Mouse (Mus musculus): ENCODE data around the gene Urad.
A peak's percentile ranks its signal among the peaks of the same experiment; 100 is the strongest.

The Urad gene

DNA sequence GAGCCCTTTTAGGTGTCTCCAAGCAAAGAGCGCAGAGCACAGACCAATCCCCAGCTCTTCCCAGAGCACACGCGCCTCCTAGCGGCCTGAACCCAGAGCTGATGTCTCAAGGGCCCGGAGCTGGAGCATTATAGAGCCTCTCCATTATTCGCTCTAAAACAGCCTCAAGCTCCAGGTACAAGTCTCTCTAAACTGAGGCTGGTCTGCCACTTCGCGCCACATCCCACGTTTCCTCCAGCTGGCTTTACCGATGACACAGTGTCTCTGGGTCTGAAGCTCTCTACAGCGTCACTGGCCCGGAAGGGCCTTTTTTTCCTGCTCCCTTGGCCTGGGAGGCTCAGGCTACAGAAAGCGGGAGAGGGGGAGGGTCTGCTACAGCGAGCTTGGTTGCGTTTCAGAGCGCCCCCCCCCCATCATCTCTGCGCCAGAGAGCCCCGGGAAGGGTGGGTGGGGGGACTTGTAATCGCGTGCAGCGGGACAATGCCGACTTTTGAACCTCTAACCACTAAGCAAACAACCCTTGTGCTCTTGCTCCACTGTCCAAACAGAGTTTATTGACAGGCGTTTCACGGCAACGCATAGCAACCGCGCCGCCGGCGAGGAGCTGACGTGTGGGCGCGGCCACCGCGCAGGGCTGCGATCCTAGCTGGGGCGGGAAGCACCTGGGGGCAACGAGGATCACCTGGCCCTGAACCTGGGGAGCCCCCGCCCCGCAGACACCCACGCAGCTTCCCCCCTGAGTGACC lies 22.8 kb downstream of the Urad start:
- peak; percentile 40 for DNase-seq

DNA sequence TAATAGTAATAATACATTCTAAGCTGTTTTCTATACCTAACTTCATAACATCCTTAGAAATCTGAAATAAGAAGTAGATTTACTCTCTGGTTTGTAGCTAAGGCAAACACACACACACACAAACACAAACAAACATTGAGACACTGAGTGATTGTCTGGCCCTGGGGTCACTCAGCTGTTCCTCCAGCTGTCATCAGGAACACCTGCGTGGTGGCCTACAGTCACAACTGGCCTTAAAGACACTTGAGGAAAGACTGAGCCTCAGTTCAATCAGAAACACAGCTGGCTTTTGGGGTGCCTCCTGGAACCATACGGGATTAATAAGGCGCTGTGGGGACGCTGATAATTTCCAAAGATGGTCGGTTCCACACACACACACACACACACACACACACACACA lies 25.0 kb downstream of the Urad start:
- no peak for DNase-seq

- no peak for DNase-seq
Measured at GRCm38 (mm10) chr5:147294121-147294520, 28.1 kb downstream of the Urad start.

GRCm38 (mm10) chr5:147293127-147293910 lies 28.9 kb downstream of the Urad start:
- DNase-seq = peak; percentile 69

DNA sequence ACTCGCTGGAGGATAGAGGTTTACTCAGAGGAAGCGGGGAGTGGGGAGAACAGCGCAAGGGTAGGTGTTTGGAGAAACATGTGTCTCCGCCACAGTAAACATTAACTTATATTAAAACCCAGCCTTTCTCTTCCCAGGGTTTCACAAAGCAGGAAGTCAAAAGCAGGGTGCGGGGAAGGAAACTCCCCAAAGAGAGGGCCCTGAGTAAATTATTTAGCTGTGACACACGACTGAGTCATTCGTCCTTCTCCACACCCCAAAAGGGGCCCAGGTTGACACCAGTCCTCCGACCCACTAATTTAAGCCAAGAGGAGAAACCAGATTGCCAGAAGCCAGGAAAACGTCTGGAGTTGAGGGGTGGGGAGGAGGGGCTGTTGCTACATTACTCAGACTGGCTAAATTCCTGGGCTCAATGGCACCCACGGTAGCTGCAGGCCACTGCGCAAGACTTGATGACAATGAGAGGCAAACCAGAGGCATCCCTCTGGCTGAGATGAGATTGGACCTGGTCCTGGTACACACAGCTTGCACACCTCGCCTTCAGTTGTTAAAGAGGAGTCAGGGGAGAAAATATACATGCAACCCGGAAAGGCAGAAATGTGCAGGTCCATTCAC lies 29.6 kb downstream of the Urad start:
- DNase-seq = no peak

- no peak for DNase-seq
Measured at GRCm38 (mm10) chr5:147291764-147292505, 30.3 kb downstream of the Urad start.

GRCm38 (mm10) chr5:147284365-147284764 lies 37.9 kb downstream of the Urad start:
- no peak for DNase-seq

- DNase-seq = no peak
Measured at GRCm38 (mm10) chr5:147277547-147277925, 44.7 kb downstream of the Urad start.

DNA sequence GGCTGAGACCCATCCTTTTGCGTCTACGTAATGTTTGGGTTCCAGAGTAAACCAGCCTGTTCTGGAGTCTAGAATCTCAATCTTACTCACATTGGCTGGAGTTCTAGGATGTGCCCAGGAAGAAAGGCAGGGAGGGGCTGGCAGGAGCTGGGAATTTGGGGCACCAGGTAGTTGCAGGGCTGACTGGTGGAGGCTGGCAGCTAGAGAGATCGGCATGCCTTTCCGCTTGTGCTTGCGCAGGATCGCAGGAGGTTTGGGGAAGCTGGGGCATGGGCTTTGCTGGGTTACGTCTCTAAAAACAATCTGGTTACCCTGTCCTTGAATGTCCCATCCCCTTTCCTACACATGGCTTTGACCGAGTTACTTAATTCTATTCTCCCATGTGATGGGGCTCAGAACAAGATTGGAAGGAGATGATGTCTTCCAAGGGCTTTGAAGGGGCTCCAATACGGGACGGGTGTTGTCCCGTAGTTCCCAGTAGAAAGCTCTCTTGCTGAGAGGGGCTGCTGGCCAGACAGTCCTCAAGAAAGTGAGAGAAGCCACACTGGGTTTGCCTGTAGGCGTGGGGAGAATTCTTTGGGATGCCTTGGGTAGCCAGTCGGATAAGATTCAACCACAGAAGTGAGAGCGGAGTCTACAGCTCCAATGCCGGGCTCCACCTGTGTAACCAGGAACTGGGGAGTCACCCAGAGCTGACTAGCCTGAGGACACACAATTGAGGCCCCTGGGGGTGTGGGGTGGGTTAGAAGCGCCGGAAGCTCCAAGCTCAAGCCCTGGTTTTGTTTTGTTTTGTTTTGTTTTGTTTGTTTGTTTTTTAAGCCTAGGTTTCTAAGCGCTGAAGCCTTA lies 45.3 kb downstream of the Urad start:
- no peak for DNase-seq

DNA sequence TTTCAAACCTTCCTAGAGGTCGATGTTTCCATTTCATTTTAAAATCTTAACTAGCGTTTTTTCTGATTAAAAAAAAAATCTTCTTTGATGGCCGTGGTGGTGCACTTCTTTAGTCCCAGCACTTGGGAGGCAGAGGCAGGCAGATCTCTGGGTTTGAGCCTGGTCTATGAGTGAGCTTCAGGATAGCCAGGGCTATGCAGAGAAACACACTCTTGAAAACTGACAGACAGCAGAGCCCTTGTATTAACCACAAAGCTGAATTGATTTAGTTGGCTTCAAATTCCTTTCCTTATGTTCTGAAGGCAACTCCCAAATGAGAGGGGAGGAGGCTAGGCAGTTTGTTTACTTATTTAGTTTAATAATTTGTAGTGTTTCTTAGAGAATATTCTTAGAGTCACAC lies 46.5 kb downstream of the Urad start:
- DNase-seq = no peak

GRCm38 (mm10) chr5:147274174-147275141 lies 47.8 kb downstream of the Urad start:
- DNase-seq = no peak

DNA sequence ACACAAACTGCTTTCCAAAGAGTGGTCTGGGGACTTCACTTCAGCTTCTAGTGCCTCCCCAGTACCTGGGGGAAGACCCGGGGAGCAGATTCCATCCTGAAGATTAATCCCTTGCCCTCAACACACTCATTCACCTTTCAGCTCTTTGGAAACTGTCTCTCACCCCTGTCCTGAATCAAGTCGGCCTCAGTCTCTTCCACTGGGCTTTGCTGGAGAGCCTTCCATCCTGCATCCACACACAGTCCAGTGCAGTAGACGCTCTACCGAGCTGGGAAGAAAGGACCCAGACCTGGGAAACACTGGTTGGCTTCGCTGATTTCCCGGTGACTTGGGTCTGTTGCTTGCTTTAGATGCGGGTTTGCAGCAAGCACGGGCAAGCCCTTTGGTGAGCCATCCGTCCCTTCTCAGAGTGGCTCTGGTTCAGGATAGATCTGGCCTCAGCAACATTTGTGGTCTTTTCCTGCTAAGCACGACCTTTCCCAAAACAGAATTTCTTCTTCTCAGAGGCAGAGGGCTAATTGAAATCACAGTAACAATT lies 49.4 kb downstream of the Urad start:
- DNase-seq = no peak

DNA sequence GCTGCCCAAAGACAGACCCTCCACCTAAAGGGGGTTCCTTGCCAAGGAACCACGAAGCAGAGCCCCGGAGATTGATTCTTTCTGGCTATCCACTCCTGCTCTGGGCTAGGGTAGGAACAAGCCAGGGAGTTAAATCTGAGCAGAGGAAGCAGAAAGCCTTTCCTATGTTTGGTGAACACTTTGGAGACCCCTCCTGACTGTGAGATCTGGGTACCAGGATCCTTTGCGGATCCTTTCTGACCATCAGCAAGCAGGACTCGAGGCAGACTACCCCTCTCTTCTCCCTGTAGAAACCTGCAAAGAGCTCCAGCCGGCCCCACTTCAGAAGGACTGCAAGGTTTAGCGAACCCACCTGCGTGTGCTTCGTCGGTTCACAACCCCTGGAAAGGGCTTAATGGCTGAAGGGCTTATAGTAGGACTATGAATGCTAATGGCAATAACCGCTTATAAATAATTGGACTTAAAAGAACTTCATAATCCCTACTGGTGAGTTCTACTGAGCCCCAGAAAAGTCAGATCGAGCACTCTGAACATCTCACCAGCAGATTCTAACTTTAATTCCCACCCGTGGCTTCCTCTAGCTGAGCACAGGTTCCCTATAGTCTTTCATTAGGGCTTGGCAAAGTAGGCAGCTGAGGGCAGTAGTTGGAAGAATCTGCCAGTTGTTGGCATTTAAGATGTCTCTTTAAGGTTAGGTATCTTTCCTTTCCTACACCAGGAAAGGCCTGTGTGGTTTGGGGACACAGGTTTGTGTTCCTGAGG lies 50.0 kb downstream of the Urad start:
- no peak for DNase-seq

GRCm38 (mm10) chr5:147270673-147271655 lies 51.3 kb downstream of the Urad start:
- DNase-seq = no peak

DNA sequence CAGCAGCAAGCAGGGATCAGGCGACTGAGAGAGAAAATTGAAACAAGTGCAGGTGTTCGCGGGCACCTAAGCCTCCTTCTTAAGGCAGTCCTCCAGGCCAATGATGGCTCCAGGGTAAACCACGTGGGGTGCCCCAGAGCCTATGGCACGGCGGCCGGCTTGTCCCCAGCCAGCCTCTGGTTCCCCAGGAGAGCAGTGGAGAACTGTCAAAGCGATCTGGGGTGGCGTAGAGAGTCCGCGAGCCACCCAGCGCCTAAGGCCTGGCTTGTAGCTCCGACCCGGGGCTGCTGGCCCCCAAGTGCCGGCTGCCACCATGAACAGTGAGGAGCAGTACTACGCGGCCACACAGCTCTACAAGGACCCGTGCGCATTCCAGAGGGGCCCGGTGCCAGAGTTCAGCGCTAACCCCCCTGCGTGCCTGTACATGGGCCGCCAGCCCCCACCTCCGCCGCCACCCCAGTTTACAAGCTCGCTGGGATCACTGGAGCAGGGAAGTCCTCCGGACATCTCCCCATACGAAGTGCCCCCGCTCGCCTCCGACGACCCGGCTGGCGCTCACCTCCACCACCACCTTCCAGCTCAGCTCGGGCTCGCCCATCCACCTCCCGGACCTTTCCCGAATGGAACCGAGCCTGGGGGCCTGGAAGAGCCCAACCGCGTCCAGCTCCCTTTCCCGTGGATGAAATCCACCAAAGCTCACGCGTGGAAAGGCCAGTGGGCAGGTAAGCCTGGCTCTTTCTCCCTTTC lies 52.1 kb downstream of the Urad start, which contains the start of gene Pdx1:
Gene Pdx1 (plus strand): TSS at position 34 of the 747 bp plus-strand sequence.
- no peak for DNase-seq

- no peak for DNase-seq
Measured at GRCm38 (mm10) chr5:147269371-147269770, 52.9 kb downstream of the Urad start.

DNA sequence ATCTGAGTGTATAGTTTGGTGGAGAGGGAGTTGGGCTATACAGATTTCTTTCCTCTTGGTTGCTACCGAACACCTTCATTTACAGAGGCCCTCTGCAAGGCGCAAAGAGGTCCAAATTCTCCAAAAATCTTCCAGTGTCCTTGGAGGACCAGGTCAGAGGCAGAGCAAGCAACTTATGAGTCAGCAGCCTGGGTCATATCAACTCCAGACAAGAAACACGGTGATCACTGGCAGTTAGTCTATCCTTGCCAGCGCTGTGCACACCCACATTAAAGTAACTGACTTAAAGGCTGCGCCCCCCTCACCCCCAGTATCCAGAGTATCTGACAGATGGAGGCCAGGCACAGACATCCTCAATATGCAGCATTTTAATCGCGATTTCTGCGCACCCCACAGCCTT lies 53.5 kb downstream of the Urad start:
- DNase-seq = no peak

GRCm38 (mm10) chr5:147267434-147267833 lies 54.8 kb downstream of the Urad start:
- no peak for DNase-seq
